Mouse (Mus musculus): ENCODE measurements around the gene Sec24d.

Sec24d gene

GRCm38 (mm10) chr3:123411821-123412578 lies 144.7 kb downstream of the Sec24d start:
- DNase-seq: no peak

GRCm38 (mm10) chr3:123413173-123413572 lies 145.9 kb downstream of the Sec24d start:
- DNase-seq: no peak
